Comparison of ENCODE assay signal across 14 mouse cellular contexts in the genomic region with DNA sequence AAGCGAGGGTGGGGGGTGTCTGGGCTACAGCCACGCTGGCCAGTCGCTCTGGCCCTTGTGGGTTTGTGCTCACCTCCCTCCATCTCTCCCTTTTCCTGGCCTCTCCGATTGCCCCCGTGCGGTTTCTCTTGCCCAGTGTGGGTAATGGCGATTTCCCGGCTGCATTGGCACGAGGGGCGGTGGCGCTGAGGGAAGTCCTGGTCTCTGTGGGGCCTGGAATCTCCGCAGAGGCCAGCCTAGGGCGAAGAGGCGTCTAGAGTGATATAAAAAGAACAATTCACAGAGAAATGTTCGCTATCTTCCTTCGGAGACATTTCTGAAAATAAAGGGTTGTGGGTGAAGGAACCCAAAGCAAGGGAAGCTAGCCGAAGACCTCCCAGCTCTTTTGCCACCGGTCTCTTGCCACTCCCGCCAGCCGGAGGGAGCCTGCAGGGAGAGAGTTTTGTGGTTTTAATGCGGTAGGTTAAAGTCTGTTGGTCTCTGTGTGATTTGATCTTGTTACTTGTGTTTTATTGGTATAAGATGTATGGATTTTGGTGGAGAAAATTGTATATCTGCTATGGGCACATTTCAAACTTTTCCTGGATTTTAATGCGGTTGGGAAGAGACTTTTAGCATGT. TPM values are rescaled to one million over a fixed set of nuclear protein-coding genes. Genes with fewer than 3 reads are reported as not detected.
A peak's percentile ranks its signal among the peaks of the same experiment; 100 is the strongest.
DNase-seq lines count a peak whose midpoint lies in the region; ATAC-seq and TF ChIP-seq lines count a peak whose summit lies in the region.
"Had no signal": no experiment of that assay in that cellular context is flagged by ENCODE, and none has a peak within 500 bp of the region (broad histone marks: within the 10 kb centered on the region; RNA-seq: fewer than 3 reads in every experiment).

No protein-coding gene starts in this region.

- H3K4me3 ChIP-seq in heart, postnatal 0 days (ENCODE audit: low read depth, low read length): peak overlapping the region; percentile 1; the same call in 1 of the 2 replicates
- peak overlapping the region; percentile 71 for H3K4me3 ChIP-seq in kidney, embryonic 16.5 days (ENCODE audit: low read length)
- peak overlapping the region; percentile 95 for H3K4me3 ChIP-seq in neural tube, embryonic 14.5 days (ENCODE audit: low read depth, low read length)
- no peak overlapping the region for H3K4me3 ChIP-seq in midbrain, embryonic 15.5 days
- H3K4me3 ChIP-seq: embryonic facial prominence, embryonic 12.5 days had no signal

- no peaks in the 10 kb centered on the region for H3K9me3 ChIP-seq in heart, postnatal 0 days (replicated peaks; ENCODE audit: control insufficient read depth, low read length)
- no peaks in the 10 kb centered on the region for H3K9me3 ChIP-seq in kidney, embryonic 16.5 days (ENCODE audit: low read length)
- no peaks in the 10 kb centered on the region for H3K9me3 ChIP-seq in neural tube, embryonic 14.5 days (ENCODE audit: control insufficient read depth, low read length)
- H3K9me3 ChIP-seq in midbrain, embryonic 15.5 days: no peaks in the 10 kb centered on the region
- H3K9me3 ChIP-seq: embryonic facial prominence, embryonic 12.5 days had no signal

- WGBS in heart, postnatal 0 days: 2% methylated on average over 22 of the region's 22 CpGs
- WGBS in kidney, embryonic 16.5 days: 2% methylated on average over 22 of the region's 22 CpGs
- 1% methylated on average over 22 of the region's 22 CpGs for WGBS in neural tube, embryonic 14.5 days
- 2% methylated on average over 22 of the region's 22 CpGs for WGBS in midbrain, embryonic 15.5 days

- no peak overlapping the region for H3K27ac ChIP-seq in heart, postnatal 0 days (ENCODE audit: low read depth)
- H3K27ac ChIP-seq in kidney, embryonic 16.5 days (ENCODE audit: low read length): peak overlapping the region; percentile 99
- peak overlapping the region; percentile 100 for H3K27ac ChIP-seq in neural tube, embryonic 14.5 days (ENCODE audit: low read depth, low read length)
- no peak overlapping the region for H3K27ac ChIP-seq in midbrain, embryonic 15.5 days
- H3K27ac ChIP-seq: embryonic facial prominence, embryonic 12.5 days had no signal

- H3K9ac ChIP-seq in heart, postnatal 0 days (replicated peaks; ENCODE audit: low read depth, low read length): no peak overlapping the region
- H3K9ac ChIP-seq in kidney, embryonic 16.5 days (replicated peaks; ENCODE audit: low read length): peak overlapping the region; percentile 98
- H3K9ac ChIP-seq in neural tube, embryonic 14.5 days (replicated peaks; ENCODE audit: low read depth, low read length): peak overlapping the region; percentile 100
- H3K9ac ChIP-seq in midbrain, embryonic 15.5 days: no peak overlapping the region
- H3K9ac ChIP-seq: embryonic facial prominence, embryonic 12.5 days had no signal

- H3K4me2 ChIP-seq in heart, postnatal 0 days (ENCODE audit: low read depth, low read length): no peak overlapping the region
- H3K4me2 ChIP-seq in kidney, embryonic 16.5 days (replicated peaks; ENCODE audit: low read depth, low read length): peak overlapping the region; percentile 90
- peak overlapping the region; percentile 100 for H3K4me2 ChIP-seq in neural tube, embryonic 14.5 days (ENCODE audit: low read depth, low read length)
- no peak overlapping the region for H3K4me2 ChIP-seq in midbrain, embryonic 15.5 days
- H3K4me2 ChIP-seq: embryonic facial prominence, embryonic 12.5 days had no signal

- no peak for TF ChIP-seq EP300 in heart, postnatal 0 days (IDR thresholded peaks at IDR 0.05; ENCODE audit: low read depth)

- DNase-seq in heart, postnatal 0 days (ENCODE audit: low spot score): no peak
- DNase-seq in heart, adult 11 months: no peak
- DNase-seq in right cerebral cortex, adult 2 months (ENCODE audit: low spot score in 2 of 2): no peak
- no peak for DNase-seq in frontal cortex, postnatal 36 days (ENCODE audit: low spot score in 2 of 2)
- DNase-seq: cerebellum, adult 11 months had no signal

- ATAC-seq in heart, postnatal 0 days (ENCODE audit: insufficient read depth, low read depth): no peak
- 0 out of 2 replicates have a peak, but pooled peaks have one; percentile 12 for ATAC-seq in granulocyte monocyte progenitor cell, adult 5-6 weeks (replicated peaks; ENCODE audit: poor library complexity, severe bottlenecking)
- no peak for ATAC-seq in kidney, embryonic 16.5 days (ENCODE audit: low FRiP score, low TSS enrichment)
- ATAC-seq in neural tube, embryonic 14.5 days (ENCODE audit: low read depth): no peak
- no peak for ATAC-seq in midbrain, embryonic 15.5 days (replicated peaks)

- TF ChIP-seq CTCF in heart, postnatal 0 days (IDR thresholded peaks at IDR 0.05; ENCODE audit: low read depth): no peak

- no peaks in the 10 kb centered on the region for H3K4me1 ChIP-seq in heart, postnatal 0 days (ENCODE audit: control insufficient read depth, insufficient read depth)
- H3K4me1 ChIP-seq in kidney, embryonic 16.5 days (ENCODE audit: insufficient read depth, low read length): peaks cover 56% of the 10 kb centered on the region
- H3K4me1 ChIP-seq in neural tube, embryonic 14.5 days (ENCODE audit: control insufficient read depth, insufficient read depth, low read length): peaks cover 34% of the 10 kb centered on the region
- H3K4me1 ChIP-seq in midbrain, embryonic 15.5 days: no peaks in the 10 kb centered on the region
- H3K4me1 ChIP-seq: embryonic facial prominence, embryonic 12.5 days had no signal

- no peaks in the 10 kb centered on the region for H3K36me3 ChIP-seq in heart, postnatal 0 days (replicated peaks; ENCODE audit: control insufficient read depth, insufficient read depth, low read length)
- H3K36me3 ChIP-seq in kidney, embryonic 16.5 days (ENCODE audit: insufficient read depth, low read length): no peaks in the 10 kb centered on the region
- H3K36me3 ChIP-seq in neural tube, embryonic 14.5 days (ENCODE audit: control insufficient read depth, insufficient read depth, low read length): no peaks in the 10 kb centered on the region
- no peaks in the 10 kb centered on the region for H3K36me3 ChIP-seq in midbrain, embryonic 15.5 days (replicated peaks)
- H3K36me3 ChIP-seq: embryonic facial prominence, embryonic 12.5 days had no signal

- peaks cover 100% of the 10 kb centered on the region for H3K27me3 ChIP-seq in heart, postnatal 0 days (ENCODE audit: control insufficient read depth, insufficient read depth, low read length)
- H3K27me3 ChIP-seq in kidney, embryonic 16.5 days (ENCODE audit: insufficient read depth, low read length): no peaks in the 10 kb centered on the region
- H3K27me3 ChIP-seq in neural tube, embryonic 14.5 days (ENCODE audit: control insufficient read depth, insufficient read depth, low read length): no peaks in the 10 kb centered on the region
- H3K27me3 ChIP-seq in midbrain, embryonic 15.5 days (replicated peaks): peaks cover 97% of the 10 kb centered on the region

RNA-seq across cellular contexts. Expression of a gene that starts 1.1 kb away (rescaled TPM):
- not detected in 2 replicates for total RNA-seq in heart, postnatal 0 days (2014; rRNA removed; ENCODE audit: low replicate concordance)
- polyA plus RNA-seq in heart, postnatal 0 days (2015; fragmentation: Nextera tagmentation; extraction: Ambion mirVana): not detected in 2 replicates
- total RNA-seq in granulocyte monocyte progenitor cell, adult 5-6 weeks (2014; fragmentation: Nextera tagmentation): not detected in 2 replicates
- total RNA-seq in granulocyte monocyte progenitor cell, adult 5-6 weeks (2017): not detected in 2 replicates
- polyA plus RNA-seq in kidney, embryonic 16.5 days (2015; fragmentation: Nextera tagmentation; extraction: Ambion mirVana): 50.3 and 55.7 TPM in 2 replicates
- 138 and 141 TPM in 2 replicates for polyA plus RNA-seq in neural tube, embryonic 14.5 days (2014; fragmentation: Nextera tagmentation; extraction: Ambion mirVana)
- 0.13 and 0.34 TPM in 2 replicates for polyA plus RNA-seq in midbrain, embryonic 15.5 days (2015; fragmentation: Nextera tagmentation; extraction: Ambion mirVana)
- total RNA-seq: heart, postnatal 25 days; layer of hippocampus, postnatal 14 days had no signal
- polyA plus RNA-seq: embryonic facial prominence, embryonic 12.5 days had no signal

RNA-seq across cellular contexts. Expression of a gene that starts 7.0 kb away (rescaled TPM):
- not detected in 2 replicates for total RNA-seq in heart, postnatal 0 days (2014; rRNA removed; ENCODE audit: low replicate concordance)
- 0.20 TPM in 1 of 2 replicates, not detected in the other for polyA plus RNA-seq in heart, postnatal 0 days (2015; fragmentation: Nextera tagmentation; extraction: Ambion mirVana)
- total RNA-seq in granulocyte monocyte progenitor cell, adult 5-6 weeks (2014; fragmentation: Nextera tagmentation): not detected in 2 replicates
- not detected in 2 replicates for total RNA-seq in granulocyte monocyte progenitor cell, adult 5-6 weeks (2017)
- polyA plus RNA-seq in kidney, embryonic 16.5 days (2015; fragmentation: Nextera tagmentation; extraction: Ambion mirVana): 60.9 and 68.3 TPM in 2 replicates
- polyA plus RNA-seq in neural tube, embryonic 14.5 days (2014; fragmentation: Nextera tagmentation; extraction: Ambion mirVana): 120 and 133 TPM in 2 replicates
- not detected in 2 replicates for polyA plus RNA-seq in midbrain, embryonic 15.5 days (2015; fragmentation: Nextera tagmentation; extraction: Ambion mirVana)
- total RNA-seq: heart, postnatal 25 days; layer of hippocampus, postnatal 14 days had no signal
- polyA plus RNA-seq: embryonic facial prominence, embryonic 12.5 days; testis, adult 2 months had no signal

RNA-seq across cellular contexts. Expression of a gene that starts 9.7 kb away (rescaled TPM):
- total RNA-seq in heart, postnatal 0 days (2014; rRNA removed; ENCODE audit: low replicate concordance): 0.19 TPM in 1 of 2 replicates, not detected in the other
- 0.08 and 0.25 TPM in 2 replicates for polyA plus RNA-seq in heart, postnatal 0 days (2015; fragmentation: Nextera tagmentation; extraction: Ambion mirVana)
- total RNA-seq in granulocyte monocyte progenitor cell, adult 5-6 weeks (2014; fragmentation: Nextera tagmentation): not detected in 2 replicates
- 0.05 TPM in 1 of 2 replicates, not detected in the other for total RNA-seq in granulocyte monocyte progenitor cell, adult 5-6 weeks (2017)
- 19.2 and 24.3 TPM in 2 replicates for polyA plus RNA-seq in kidney, embryonic 16.5 days (2015; fragmentation: Nextera tagmentation; extraction: Ambion mirVana)
- polyA plus RNA-seq in neural tube, embryonic 14.5 days (2014; fragmentation: Nextera tagmentation; extraction: Ambion mirVana): 49.1 and 52.4 TPM in 2 replicates
- polyA plus RNA-seq in midbrain, embryonic 15.5 days (2015; fragmentation: Nextera tagmentation; extraction: Ambion mirVana): 0.09 and 0.70 TPM in 2 replicates
- total RNA-seq: layer of hippocampus, postnatal 14 days had no signal

RNA-seq across cellular contexts. Expression of a gene that starts 11.7 kb away (rescaled TPM):
- total RNA-seq in heart, postnatal 0 days (2014; rRNA removed; ENCODE audit: low replicate concordance): not detected in 2 replicates
- polyA plus RNA-seq in heart, postnatal 0 days (2015; fragmentation: Nextera tagmentation; extraction: Ambion mirVana): not detected in 2 replicates
- not detected in 2 replicates for total RNA-seq in granulocyte monocyte progenitor cell, adult 5-6 weeks (2014; fragmentation: Nextera tagmentation)
- total RNA-seq in granulocyte monocyte progenitor cell, adult 5-6 weeks (2017): not detected in 2 replicates
- polyA plus RNA-seq in kidney, embryonic 16.5 days (2015; fragmentation: Nextera tagmentation; extraction: Ambion mirVana): 9.5 and 12.9 TPM in 2 replicates
- polyA plus RNA-seq in neural tube, embryonic 14.5 days (2014; fragmentation: Nextera tagmentation; extraction: Ambion mirVana): 78.6 and 120 TPM in 2 replicates
- not detected in 2 replicates for polyA plus RNA-seq in midbrain, embryonic 15.5 days (2015; fragmentation: Nextera tagmentation; extraction: Ambion mirVana)
- total RNA-seq: heart, postnatal 25 days; layer of hippocampus, postnatal 14 days had no signal
- polyA plus RNA-seq: embryonic facial prominence, embryonic 12.5 days; liver, embryonic 16.5 days had no signal

RNA-seq across cellular contexts. Expression of a gene that starts 22.2 kb away (rescaled TPM):
- not detected in 2 replicates for total RNA-seq in heart, postnatal 0 days (2014; rRNA removed; ENCODE audit: low replicate concordance)
- polyA plus RNA-seq in heart, postnatal 0 days (2015; fragmentation: Nextera tagmentation; extraction: Ambion mirVana): not detected in 2 replicates
- total RNA-seq in granulocyte monocyte progenitor cell, adult 5-6 weeks (2014; fragmentation: Nextera tagmentation): not detected in 2 replicates
- not detected in 2 replicates for total RNA-seq in granulocyte monocyte progenitor cell, adult 5-6 weeks (2017)
- 21.5 and 24.5 TPM in 2 replicates for polyA plus RNA-seq in kidney, embryonic 16.5 days (2015; fragmentation: Nextera tagmentation; extraction: Ambion mirVana)
- 106 and 114 TPM in 2 replicates for polyA plus RNA-seq in neural tube, embryonic 14.5 days (2014; fragmentation: Nextera tagmentation; extraction: Ambion mirVana)
- not detected in 2 replicates for polyA plus RNA-seq in midbrain, embryonic 15.5 days (2015; fragmentation: Nextera tagmentation; extraction: Ambion mirVana)
- total RNA-seq: heart, postnatal 25 days; layer of hippocampus, postnatal 14 days had no signal
- polyA plus RNA-seq: liver, embryonic 16.5 days had no signal

Comparison
In these comparisons a context has a peak if more than half of its experiments do, and no peak if none do; other contexts are left out.
1. H3K27ac ChIP-seq: peak in kidney, embryonic 16.5 days (single experiment) and neural tube, embryonic 14.5 days (single experiment); none in heart, postnatal 0 days (single experiment) and midbrain, embryonic 15.5 days (single experiment).
2. H3K4me2 ChIP-seq: peak in kidney, embryonic 16.5 days (single experiment) and neural tube, embryonic 14.5 days (single experiment); none in heart, postnatal 0 days (single experiment) and midbrain, embryonic 15.5 days (single experiment).
3. H3K9ac ChIP-seq: peak in kidney, embryonic 16.5 days (single experiment) and neural tube, embryonic 14.5 days (single experiment); none in heart, postnatal 0 days (single experiment) and midbrain, embryonic 15.5 days (single experiment).
4. RNA of a gene that starts 1.1 kb away (polyA plus RNA-seq): 138 to 141 TPM in neural tube, embryonic 14.5 days and 50.3 to 55.7 TPM in kidney, embryonic 16.5 days; 0.13 to 0.34 TPM in midbrain, embryonic 15.5 days and not detected in heart, postnatal 0 days; every median in the first group is over 10 times any median in the second.
5. RNA of a gene that starts 7.0 kb away (polyA plus RNA-seq): 120 to 133 TPM in neural tube, embryonic 14.5 days and 60.9 to 68.3 TPM in kidney, embryonic 16.5 days; 0.20 TPM in heart, postnatal 0 days and not detected in midbrain, embryonic 15.5 days; every median in the first group is over 10 times any median in the second.
6. RNA of a gene that starts 9.7 kb away (polyA plus RNA-seq): 49.1 to 52.4 TPM in neural tube, embryonic 14.5 days and 19.2 to 24.3 TPM in kidney, embryonic 16.5 days; 0.09 to 0.70 TPM in midbrain, embryonic 15.5 days and 0.08 to 0.25 TPM in heart, postnatal 0 days; every median in the first group is over 10 times any median in the second.